Mouse (Mus musculus) myocyte (in vitro differentiated cells): ENCODE data around the gene Ptprc. TPM values are rescaled to one million over a fixed set of nuclear protein-coding genes. Genes with fewer than 3 reads are reported as not detected.

Experiments used
- H3K27me3 ChIP-seq: one replicate; pipeline ENCODE4 v1.6.1; 2011; ENCODE audit not compliant: control insufficient read depth, insufficient read depth, insufficient read length
- H3K36me3 ChIP-seq: one replicate; pipeline ENCODE4 v1.6.1; 2011; ENCODE audit not compliant: control insufficient read depth, insufficient read depth
- H3K4me2 ChIP-seq: one replicate; pipeline ENCODE4 v1.6.1; 2011; ENCODE audit warnings: low read depth, control low read depth
- H3K4me3 ChIP-seq: one replicate; pipeline ENCODE4 v1.5.1; 2011; ENCODE audit warnings: mild to moderate bottlenecking, control low read depth, moderate library complexity
- H3K79me2 ChIP-seq: one replicate; pipeline ENCODE4 v1.6.1; 2011; ENCODE audit not compliant: control insufficient read depth, insufficient read depth
- H3ac ChIP-seq: one replicate; pipeline ENCODE4 v1.6.1; 2011; ENCODE audit not compliant: control insufficient read depth, insufficient read length
- CEBPB ChIP-seq: IDR thresholded peaks from 2 replicates; pipeline ENCODE4 v1.6.1; 2011; ENCODE audit warnings: mild to moderate bottlenecking, moderate library complexity; ENCODE audit not compliant: poor library complexity, insufficient read depth, severe bottlenecking
- E2F4 ChIP-seq: IDR thresholded peaks from one replicate; pipeline ENCODE4 v1.6.1; 2011; ENCODE audit warnings: mild to moderate bottlenecking, control low read depth, moderate library complexity; ENCODE audit not compliant: insufficient read depth
- MAX ChIP-seq: IDR thresholded peaks from one replicate; pipeline ENCODE4 v1.6.1; 2011; ENCODE audit warnings: low read depth, mild to moderate bottlenecking, control low read depth
- MYOD1 ChIP-seq, 3 experiments: IDR thresholded peaks; one replicate each; pipeline ENCODE4 v1.6.1; 2011; ENCODE audit warnings: control low read depth in 2 of 3, low read depth in 2 of 3, mild to moderate bottlenecking in 2 of 3, moderate library complexity in 1 of 3; ENCODE audit not compliant: insufficient read length in 2 of 3, control insufficient read depth in 1 of 3
- MYOG ChIP-seq, 3 experiments: IDR thresholded peaks; one replicate each; pipeline ENCODE4 v1.6.1; 2011; ENCODE audit warnings: control low read depth in 2 of 3, low read depth in 2 of 3, mild to moderate bottlenecking in 2 of 3; ENCODE audit not compliant: insufficient read length in 2 of 3, control insufficient read depth in 1 of 3, insufficient read depth in 1 of 3
- POLR2A ChIP-seq: IDR thresholded peaks from one replicate; pipeline ENCODE4 v1.6.1; 2011; ENCODE audit warnings: low read depth, mild to moderate bottlenecking, control low read depth, moderate library complexity; ENCODE audit not compliant: insufficient read length
- POLR2AphosphoS2 ChIP-seq: IDR thresholded peaks from one replicate; pipeline ENCODE4 v1.6.1; 2011; ENCODE audit warnings: low read depth, control low read depth; ENCODE audit not compliant: insufficient read length
- REST ChIP-seq: IDR thresholded peaks from one replicate; pipeline ENCODE4 v1.6.1; 2011; ENCODE audit warnings: mild to moderate bottlenecking, control low read depth, moderate library complexity; ENCODE audit not compliant: insufficient read depth, insufficient read length
- SRF ChIP-seq: IDR thresholded peaks from one replicate; pipeline ENCODE4 v1.6.1; 2011; ENCODE audit warnings: low read depth; ENCODE audit not compliant: control insufficient read depth, insufficient read length
- TCF12 ChIP-seq: IDR thresholded peaks from one replicate; pipeline ENCODE4 v1.6.1; 2011; ENCODE audit warnings: mild to moderate bottlenecking, control low read depth; ENCODE audit not compliant: poor library complexity, insufficient read depth, severe bottlenecking
- TCF3 ChIP-seq: IDR thresholded peaks from one replicate; pipeline ENCODE4 v1.6.1; 2011; ENCODE audit warnings: low read depth, control low read depth; ENCODE audit not compliant: insufficient read length
- USF1 ChIP-seq: IDR thresholded peaks from one replicate; pipeline ENCODE4 v1.6.1; 2011; ENCODE audit warnings: low read depth, mild to moderate bottlenecking, control low read depth, moderate library complexity
- polyA plus RNA-seq: library from polyadenylated mRNA; unstranded; fragments of >200 nt; fragmentation: generic; extraction: Trizol; gene quantifications from one replicate; pipeline ENCODE4 v1.2.1, GENCODE M21; 2012; ENCODE audit warnings: missing spikeins

The Ptprc gene
- polyA plus RNA-seq, 1 experiment: not detected

GRCm38 (mm10) chr1:138174143-138174542 lies 1.4 kb downstream of the Ptprc start:
- H3K4me2 ChIP-seq: no peak overlapping the region
- no peaks in the 10 kb centered on the region for H3K27me3 ChIP-seq
- no peak overlapping the region for H3K4me3 ChIP-seq
- H3K36me3 ChIP-seq: no peaks in the 10 kb centered on the region
- no peak overlapping the region for H3ac ChIP-seq
- TF ChIP-seq REST: no peak
- no peak for TF ChIP-seq CEBPB
- TF ChIP-seq POLR2AphosphoS2: no peak
- TF ChIP-seq E2F4: no peak
- no peaks in the 10 kb centered on the region for H3K79me2 ChIP-seq

GRCm38 (mm10) chr1:138173669-138174068 lies 1.8 kb downstream of the Ptprc start:
- Histone ChIP-seq H3K4me3 (no peak overlapping the region), H3K4me2 (no peak overlapping the region), H3ac (no peak overlapping the region), H3K79me2 (no peaks in the 10 kb centered on the region), H3K36me3 (no peaks in the 10 kb centered on the region), H3K27me3 (no peaks in the 10 kb centered on the region)
- TF ChIP-seq CEBPB (no peak), TCF3 (no peak), USF1 (no peak), MYOD1 (IDR thresholded peaks at IDR 0.05; ENCODE audit: control insufficient read depth in 1 of 3, insufficient read length in 2 of 3, low read depth in 2 of 3) (no peak), MYOG (IDR thresholded peaks at IDR 0.05; ENCODE audit: control insufficient read depth in 1 of 3, insufficient read depth in 1 of 3, insufficient read length in 2 of 3, low read depth in 2 of 3) (no peak), E2F4 (no peak), MAX (no peak), POLR2AphosphoS2 (no peak)

GRCm38 (mm10) chr1:138172547-138172946 lies 3.0 kb downstream of the Ptprc start:
- no peaks in the 10 kb centered on the region for H3K79me2 ChIP-seq
- H3ac ChIP-seq: no peak overlapping the region
- TF ChIP-seq SRF (no peak), E2F4 (no peak), TCF3 (no peak), MAX (no peak)
- H3K4me2 ChIP-seq: no peak overlapping the region
- H3K4me3 ChIP-seq: no peak overlapping the region
- no peaks in the 10 kb centered on the region for H3K27me3 ChIP-seq
- H3K36me3 ChIP-seq: no peaks in the 10 kb centered on the region

DNA sequence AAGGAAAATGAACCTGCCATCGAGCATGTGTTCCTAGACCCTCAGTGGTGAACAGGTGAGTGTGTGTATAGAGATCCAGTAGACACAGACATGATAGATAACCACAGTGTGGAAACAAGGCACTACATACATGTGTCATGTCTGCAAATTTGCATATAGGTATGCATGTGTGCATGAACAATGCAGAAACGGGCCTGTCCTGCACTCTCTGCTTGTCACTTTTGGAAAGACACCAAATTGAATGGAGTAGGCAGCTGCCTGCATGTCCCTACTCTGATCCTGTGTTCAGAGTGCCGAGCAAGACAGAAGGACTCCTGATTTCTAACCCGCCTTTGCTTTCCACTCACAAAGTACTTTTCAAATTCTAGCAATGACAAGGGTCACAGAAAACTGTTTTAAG lies 3.4 kb downstream of the Ptprc start:
- Histone ChIP-seq H3K27me3 (no peaks in the 10 kb centered on the region), H3K4me3 (no peak overlapping the region), H3K79me2 (no peaks in the 10 kb centered on the region), H3K36me3 (no peaks in the 10 kb centered on the region), H3K4me2 (no peak overlapping the region), H3ac (no peak overlapping the region)
- no peak for TF ChIP-seq MAX
- TF ChIP-seq CEBPB: no peak
- TF ChIP-seq MYOG (IDR thresholded peaks at IDR 0.05; ENCODE audit: control insufficient read depth in 1 of 3, insufficient read depth in 1 of 3, insufficient read length in 2 of 3, low read depth in 2 of 3): no peak
- no peak for TF ChIP-seq POLR2A
- no peak for TF ChIP-seq SRF
- no peak for TF ChIP-seq REST
- no peak for TF ChIP-seq MYOD1 (IDR thresholded peaks at IDR 0.05; ENCODE audit: control insufficient read depth in 1 of 3, insufficient read length in 2 of 3, low read depth in 2 of 3)
- TF ChIP-seq E2F4: no peak

DNA sequence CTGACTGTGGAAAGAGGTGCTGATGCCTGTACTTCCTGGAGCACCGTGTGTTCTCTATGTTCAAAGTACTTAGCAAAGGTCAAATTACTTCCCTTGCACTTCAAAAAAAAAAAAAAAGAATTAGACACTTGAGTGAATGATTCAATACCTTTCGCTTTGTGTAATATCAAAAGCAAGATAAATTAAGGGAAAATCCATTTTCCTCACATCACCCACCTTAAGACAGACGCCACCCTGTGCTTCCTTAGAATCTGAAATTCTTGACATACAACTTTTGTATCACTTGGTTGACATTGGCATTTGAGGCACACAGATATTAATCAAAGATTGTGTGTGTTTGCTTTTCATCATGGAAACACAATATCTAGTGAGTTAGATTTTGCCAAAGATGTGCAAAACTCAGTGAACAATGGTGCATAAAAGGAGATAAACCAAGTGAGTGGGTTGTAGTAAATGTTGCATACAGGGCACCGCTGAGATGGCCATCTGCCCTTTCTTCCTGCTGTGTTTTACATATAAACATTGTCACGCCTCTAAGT lies 9.2 kb downstream of the Ptprc start:
- Histone ChIP-seq H3K27me3 (no peaks in the 10 kb centered on the region), H3K4me3 (no peak overlapping the region), H3K36me3 (no peaks in the 10 kb centered on the region), H3K4me2 (no peak overlapping the region), H3K79me2 (no peaks in the 10 kb centered on the region), H3ac (no peak overlapping the region)
- TF ChIP-seq POLR2A (no peak), TCF12 (no peak), MAX (no peak), E2F4 (no peak), MYOD1 (IDR thresholded peaks at IDR 0.05; ENCODE audit: control insufficient read depth in 1 of 3, insufficient read length in 2 of 3, low read depth in 2 of 3) (no peak), MYOG (IDR thresholded peaks at IDR 0.05; ENCODE audit: control insufficient read depth in 1 of 3, insufficient read depth in 1 of 3, insufficient read length in 2 of 3, low read depth in 2 of 3) (no peak), TCF3 (no peak), REST (no peak), SRF (no peak), CEBPB (no peak), USF1 (no peak), POLR2AphosphoS2 (no peak)
